Mouse (Mus musculus): Measurements from ENCODE around the gene Nxnl1. TPM values are rescaled to one million over a fixed set of nuclear protein-coding genes. Genes with fewer than 3 reads are reported as not detected.

Gene Nxnl1
- polyA plus RNA-seq, 1 experiment from 2014 or later: 0.07 TPM

DNA sequence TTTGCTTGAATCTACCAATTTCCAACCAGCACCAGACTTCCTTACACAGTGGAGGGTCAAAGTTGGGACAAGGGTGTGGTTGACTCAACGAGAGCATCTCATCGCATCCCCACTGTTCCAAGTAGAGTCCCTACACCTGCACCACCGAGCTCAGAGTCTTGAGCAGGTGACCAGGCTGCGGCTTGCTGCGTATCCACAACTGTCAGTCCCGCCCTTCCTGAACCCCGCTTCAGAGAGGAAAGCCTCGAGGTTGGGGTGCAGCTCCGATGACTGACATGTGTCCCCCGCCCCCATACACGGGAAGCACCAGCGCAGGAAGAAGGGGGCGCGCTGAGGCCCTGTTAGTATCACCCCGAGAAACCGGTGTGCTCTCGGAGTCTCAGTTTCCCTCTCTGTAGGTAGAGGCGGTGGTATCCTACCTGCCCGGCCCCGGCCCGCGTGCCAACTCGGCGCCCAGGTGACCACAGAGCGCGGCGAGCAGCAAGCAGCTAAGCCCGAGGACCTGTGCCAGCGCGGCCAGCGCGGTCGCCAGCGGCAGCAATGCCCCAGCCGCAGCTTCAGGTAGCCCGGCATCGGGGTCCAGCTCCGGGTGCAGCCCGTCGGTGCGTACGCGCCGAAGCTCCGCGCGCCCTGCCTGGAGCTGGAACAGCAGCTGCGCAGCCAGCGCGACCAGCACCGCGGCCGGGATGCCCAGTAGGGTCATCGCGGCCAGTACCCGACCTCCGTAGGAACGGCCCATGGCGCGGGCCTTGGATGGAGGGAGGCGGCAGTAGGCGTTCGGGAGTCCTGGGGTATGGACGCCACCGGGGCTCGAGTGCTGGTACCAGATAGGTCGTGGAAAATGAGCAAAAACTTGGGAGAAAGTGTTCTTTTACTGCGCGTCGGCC is 8.1 kb downstream of the Nxnl1 start, which contains the start of gene Tmem221:
Gene Tmem221, minus strand, starts transcription at position 801 of the 887 bp plus-strand sequence.
- no peaks in the 10 kb centered on the region for H3K9me3 ChIP-seq (ENCODE audit: low read depth, low read length)
- peaks cover 3% of the 10 kb centered on the region; the same call in 1 of the 2 replicates for H3K4me1 ChIP-seq (ENCODE audit: insufficient read depth)
- no peak within 1 kb of the TSS for H3K27ac ChIP-seq (ENCODE audit: low read depth)
- peak within 1 kb of the TSS; percentile 81 for H3K4me2 ChIP-seq
- H3K36me3 ChIP-seq (ENCODE audit: insufficient read depth): no peaks in the 10 kb centered on the region
- ATAC-seq (ENCODE audit: insufficient read depth) (peak; percentile 11; the same call in 1 of the 2 replicates), DNase-seq (no peak)
- peaks cover 60% of the 10 kb centered on the region for H3K27me3 ChIP-seq (ENCODE audit: insufficient read depth, low read length)
- peak within 1 kb of the TSS; percentile 44 for H3K9ac ChIP-seq
- H3K4me3 ChIP-seq (ENCODE audit: low read depth, low read length): peak within 1 kb of the TSS; percentile 47
- TF ChIP-seq CTCF (IDR thresholded peaks at IDR 0.05; ENCODE audit: low read depth): peak; percentile 23; the same call in 1 of the 2 replicates
- WGBS: 3% methylated on average over 67 of the region's 70 CpGs

DNA sequence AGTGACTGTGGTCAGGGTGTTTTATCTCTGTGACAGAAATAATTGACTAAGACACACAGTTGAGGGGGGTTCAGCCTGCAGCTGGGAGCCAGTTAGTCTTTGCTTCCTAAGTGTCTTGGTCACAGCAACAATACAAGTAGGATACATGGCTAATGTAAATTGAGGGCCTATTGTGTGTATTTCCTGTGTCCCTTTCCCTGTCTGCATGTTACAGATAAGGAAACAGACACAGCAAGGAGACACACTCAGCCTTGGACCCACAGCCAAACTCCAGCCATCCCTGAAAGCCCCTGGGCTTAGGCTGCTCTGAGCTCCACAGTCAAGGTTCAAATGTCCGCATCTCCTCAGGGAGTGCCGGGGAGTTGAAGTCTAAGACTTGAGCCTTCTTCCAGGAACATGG is 11.8 kb downstream of the Nxnl1 start:
- Histone ChIP-seq H3K4me1 (ENCODE audit: insufficient read depth) (no peaks in the 10 kb centered on the region), H3K4me3 (ENCODE audit: low read depth, low read length) (no peak overlapping the region), H3K4me2 (no peak overlapping the region), H3K36me3 (ENCODE audit: insufficient read depth) (no peaks in the 10 kb centered on the region), H3K9me3 (ENCODE audit: low read depth, low read length) (no peaks in the 10 kb centered on the region), H3K27me3 (ENCODE audit: insufficient read depth, low read length) (peaks cover 33% of the 10 kb centered on the region), H3K9ac (no peak overlapping the region), H3K27ac (ENCODE audit: low read depth) (no peak overlapping the region)
- TF ChIP-seq CTCF (IDR thresholded peaks at IDR 0.05; ENCODE audit: low read depth): no peak
- DNase-seq (no peak), ATAC-seq (ENCODE audit: insufficient read depth) (no peak)
- WGBS: 73% methylated on average over 2 of the region's 2 CpGs

DNA sequence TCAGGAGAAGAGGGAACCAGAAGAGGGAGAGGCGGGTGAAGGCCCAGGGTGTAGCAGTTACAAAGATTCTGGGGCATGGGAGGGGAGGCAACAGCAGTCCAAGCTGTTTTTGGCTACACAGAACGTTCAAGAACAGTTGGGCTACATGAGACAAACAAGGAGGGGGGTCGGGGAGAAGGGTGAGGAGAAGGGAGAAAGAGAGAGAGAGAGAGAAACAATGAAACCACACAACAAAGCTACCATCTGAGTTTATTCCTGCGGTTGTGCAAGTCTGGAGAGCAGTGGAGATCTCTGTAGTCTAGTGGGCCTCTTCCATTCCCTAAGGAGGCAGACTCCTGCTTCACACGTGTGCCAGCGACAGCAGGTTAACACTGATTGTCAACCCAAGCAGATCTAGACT is 12.4 kb downstream of the Nxnl1 start:
- peaks cover 26% of the 10 kb centered on the region for H3K27me3 ChIP-seq (ENCODE audit: insufficient read depth, low read length)
- TF ChIP-seq CTCF (IDR thresholded peaks at IDR 0.05; ENCODE audit: low read depth): no peak
- no peak overlapping the region for H3K9ac ChIP-seq
- no peaks in the 10 kb centered on the region for H3K4me1 ChIP-seq (ENCODE audit: insufficient read depth)
- no peaks in the 10 kb centered on the region for H3K36me3 ChIP-seq (ENCODE audit: insufficient read depth)
- ATAC-seq (ENCODE audit: insufficient read depth): no peak
- no peaks in the 10 kb centered on the region for H3K9me3 ChIP-seq (ENCODE audit: low read depth, low read length)
- no peak overlapping the region for H3K4me2 ChIP-seq
- no peak for DNase-seq
- no peak overlapping the region for H3K4me3 ChIP-seq (ENCODE audit: low read depth, low read length)
- 0 out of 2 replicates have a peak overlapping the region, but pooled peaks have one; percentile 18 for H3K27ac ChIP-seq (ENCODE audit: low read depth)
- WGBS: 63% methylated on average over 6 of the region's 6 CpGs

DNA sequence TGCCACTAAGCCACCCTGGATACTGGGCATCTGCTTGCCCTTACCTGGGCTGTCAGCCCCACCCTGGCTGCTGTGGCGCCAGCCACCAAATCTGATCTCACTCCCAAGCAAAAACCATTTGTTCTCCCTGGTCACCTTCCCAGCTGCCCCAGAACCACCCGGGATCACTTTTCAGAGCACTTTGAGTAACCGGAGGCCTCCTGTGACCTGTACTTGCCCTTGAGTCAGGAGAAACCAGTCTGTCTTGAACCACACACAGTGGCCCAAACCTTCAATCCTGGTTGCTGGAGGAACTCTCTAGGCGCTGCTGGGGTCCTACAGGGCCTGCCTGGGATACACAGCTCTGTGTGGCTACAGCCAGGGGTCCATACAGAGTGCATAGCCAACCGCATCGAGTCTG is 13.6 kb downstream of the Nxnl1 start:
- DNase-seq (no peak), ATAC-seq (ENCODE audit: insufficient read depth) (no peak)
- Histone ChIP-seq H3K36me3 (ENCODE audit: insufficient read depth) (peaks cover 8% of the 10 kb centered on the region; the same call in 1 of the 2 replicates), H3K4me1 (ENCODE audit: insufficient read depth) (no peaks in the 10 kb centered on the region), H3K27ac (ENCODE audit: low read depth) (no peak overlapping the region), H3K9ac (no peak overlapping the region), H3K4me3 (ENCODE audit: low read depth, low read length) (no peak overlapping the region), H3K9me3 (ENCODE audit: low read depth, low read length) (no peaks in the 10 kb centered on the region), H3K27me3 (ENCODE audit: insufficient read depth, low read length) (peaks cover 14% of the 10 kb centered on the region), H3K4me2 (no peak overlapping the region)
- no peak for TF ChIP-seq CTCF (IDR thresholded peaks at IDR 0.05; ENCODE audit: low read depth)
- WGBS: 38% methylated on average over 6 of the region's 6 CpGs

DNA sequence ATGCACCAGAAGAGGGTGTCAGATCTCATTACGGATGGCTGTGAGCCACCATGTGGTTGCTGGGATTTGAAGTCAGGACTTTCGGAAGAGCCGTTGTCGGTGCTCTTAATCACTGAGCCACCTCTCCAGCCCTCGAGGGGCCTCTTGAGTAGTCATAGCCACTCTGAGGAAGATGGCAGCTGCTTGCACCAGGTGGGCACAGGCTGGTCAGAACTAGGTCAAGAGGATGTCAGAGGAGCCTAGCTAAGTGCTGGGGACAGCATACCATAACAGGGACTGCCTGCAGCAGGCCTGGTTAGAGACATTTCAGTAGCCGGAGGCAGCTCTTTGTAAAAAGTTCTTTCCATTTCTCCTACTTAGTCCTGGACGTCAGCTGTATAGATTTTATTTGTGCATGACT is 15.6 kb downstream of the Nxnl1 start:
- no peak for TF ChIP-seq CTCF (IDR thresholded peaks at IDR 0.05; ENCODE audit: low read depth)
- DNase-seq: no peak
- H3K9me3 ChIP-seq (ENCODE audit: low read depth, low read length): no peaks in the 10 kb centered on the region
- H3K27me3 ChIP-seq (ENCODE audit: insufficient read depth, low read length): no peaks in the 10 kb centered on the region
- no peak overlapping the region for H3K27ac ChIP-seq (ENCODE audit: low read depth)
- H3K4me1 ChIP-seq (ENCODE audit: insufficient read depth): no peaks in the 10 kb centered on the region
- no peak overlapping the region for H3K9ac ChIP-seq
- H3K36me3 ChIP-seq (ENCODE audit: insufficient read depth): peaks cover 25% of the 10 kb centered on the region; the same call in 1 of the 2 replicates
- H3K4me2 ChIP-seq: no peak overlapping the region
- WGBS: 40% methylated on average over 7 of the region's 7 CpGs
- H3K4me3 ChIP-seq (ENCODE audit: low read depth, low read length): no peak overlapping the region
- ATAC-seq (ENCODE audit: insufficient read depth): no peak

DNA sequence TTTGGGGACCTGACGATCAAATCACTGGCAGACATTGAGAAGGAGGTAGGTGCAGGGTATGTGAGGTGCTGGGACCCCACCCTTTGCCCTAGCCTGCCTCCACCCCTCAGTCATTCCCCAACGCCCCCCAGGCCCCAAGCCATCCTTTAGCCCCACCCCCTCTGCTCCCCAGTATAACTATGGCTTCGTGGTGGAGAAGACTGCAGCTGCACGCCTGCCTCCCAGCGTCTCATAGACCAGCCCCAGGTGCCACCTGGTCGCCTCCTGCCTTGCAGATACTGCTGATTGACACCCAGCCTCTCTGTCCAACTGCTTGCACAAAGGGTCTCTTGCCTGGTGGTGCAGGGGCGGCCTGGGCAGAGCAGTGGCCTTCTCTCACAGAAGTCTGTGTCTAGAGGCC is 18.8 kb downstream of the Nxnl1 start:
- DNase-seq (no peak), ATAC-seq (ENCODE audit: insufficient read depth) (no peak)
- Histone ChIP-seq H3K36me3 (ENCODE audit: insufficient read depth) (peaks cover 28% of the 10 kb centered on the region; the same call in 1 of the 2 replicates), H3K9me3 (ENCODE audit: low read depth, low read length) (no peaks in the 10 kb centered on the region), H3K4me3 (ENCODE audit: low read depth, low read length) (no peak overlapping the region), H3K4me2 (no peak overlapping the region), H3K9ac (no peak overlapping the region), H3K4me1 (ENCODE audit: insufficient read depth) (no peaks in the 10 kb centered on the region), H3K27ac (ENCODE audit: low read depth) (no peak overlapping the region), H3K27me3 (ENCODE audit: insufficient read depth, low read length) (no peaks in the 10 kb centered on the region)
- no peak for TF ChIP-seq CTCF (IDR thresholded peaks at IDR 0.05; ENCODE audit: low read depth)
- WGBS: 92% methylated on average over 7 of the region's 7 CpGs

DNA sequence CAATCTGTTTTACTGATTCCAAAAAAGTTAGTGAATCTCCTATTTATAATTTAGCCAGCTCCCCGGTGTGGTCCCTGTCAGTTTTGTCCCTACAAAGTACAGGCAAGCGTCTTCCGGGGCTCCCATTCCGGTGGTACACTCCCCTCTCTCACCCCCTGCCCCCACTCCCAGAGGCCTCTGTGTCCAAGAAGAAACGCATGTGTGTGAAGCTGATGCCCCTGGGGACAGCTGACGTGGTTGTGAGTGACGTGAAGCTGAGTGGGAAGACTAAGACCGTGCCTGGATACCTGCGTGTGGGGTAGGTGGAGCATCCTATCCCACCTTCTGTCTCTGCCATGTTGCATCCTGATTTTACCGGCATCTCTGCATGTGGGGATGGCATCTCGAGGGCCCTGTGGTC is 21.3 kb downstream of the Nxnl1 start:
- H3K9ac ChIP-seq: no peak overlapping the region
- DNase-seq (no peak), ATAC-seq (ENCODE audit: insufficient read depth) (no peak)
- H3K4me3 ChIP-seq (ENCODE audit: low read depth, low read length): no peak overlapping the region
- no peaks in the 10 kb centered on the region for H3K4me1 ChIP-seq (ENCODE audit: insufficient read depth)
- H3K27ac ChIP-seq (ENCODE audit: low read depth): no peak overlapping the region
- WGBS: 89% methylated on average over 11 of the region's 11 CpGs
- no peak overlapping the region for H3K4me2 ChIP-seq
- no peaks in the 10 kb centered on the region for H3K9me3 ChIP-seq (ENCODE audit: low read depth, low read length)
- H3K36me3 ChIP-seq (ENCODE audit: insufficient read depth): peaks cover 28% of the 10 kb centered on the region; the same call in 1 of the 2 replicates
- no peak for TF ChIP-seq CTCF (IDR thresholded peaks at IDR 0.05; ENCODE audit: low read depth)
- H3K27me3 ChIP-seq (ENCODE audit: insufficient read depth, low read length): no peaks in the 10 kb centered on the region
